Mouse (Mus musculus): ENCODE measurements at regions not wholly inside any gene's neighbourhood (a gene's known extent, or its start where the extent isn't known, plus 50 kb on each side); places are given as distances from the start of the nearest gene placed in this dataset.
"Not testable (repeated sequence)": the region's sequence is repeated elsewhere in the genome, so short reads cannot be mapped to it uniquely, and the experiment has no call there.

- no peak for DNase-seq (ENCODE audit: low read depth, low spot score)
Observed at GRCm38 (mm10) chr3:40368421-40368820, 162.7 kb upstream of the Intu start.

GRCm38 (mm10) chr3:40371411-40371810 is 159.7 kb upstream of the Intu start:
- DNase-seq (ENCODE audit: low read depth, low spot score): no peak

GRCm38 (mm10) chr3:40376220-40376619 is 154.9 kb upstream of the Intu start:
- DNase-seq (ENCODE audit: low read depth, low spot score): not testable (repeated sequence)

GRCm38 (mm10) chr3:40377416-40377815 is 153.7 kb upstream of the Intu start:
- no peak for DNase-seq (ENCODE audit: low read depth, low spot score)

GRCm38 (mm10) chr3:40379063-40379462 is 152.0 kb upstream of the Intu start:
- DNase-seq (ENCODE audit: low read depth, low spot score): no peak

GRCm38 (mm10) chr3:40391631-40392030 is 139.5 kb upstream of the Intu start:
- DNase-seq (ENCODE audit: low read depth, low spot score): peak; percentile 86

- DNase-seq (ENCODE audit: low read depth, low spot score): peak; percentile 54
Observed at GRCm38 (mm10) chr3:40398184-40398583, 132.9 kb upstream of the Intu start.

GRCm38 (mm10) chr3:40403402-40403801 is 127.7 kb upstream of the Intu start:
- no peak for DNase-seq (ENCODE audit: low read depth, low spot score)

GRCm38 (mm10) chr3:40405095-40405948 is 125.8 kb upstream of the Intu start:
- peak; percentile 71 for DNase-seq (ENCODE audit: low read depth, low spot score)

GRCm38 (mm10) chr3:40405949-40406236 is 125.2 kb upstream of the Intu start:
- DNase-seq (ENCODE audit: low read depth, low spot score): no peak

- peak; percentile 74 for DNase-seq (ENCODE audit: low read depth, low spot score)
Observed at GRCm38 (mm10) chr3:40408921-40409488, 122.1 kb upstream of the Intu start.

- DNase-seq (ENCODE audit: low read depth, low spot score): no peak
Observed at GRCm38 (mm10) chr3:40410749-40411310, 120.3 kb upstream of the Intu start.

GRCm38 (mm10) chr3:40425183-40425844 is 105.8 kb upstream of the Intu start:
- not testable (repeated sequence) for DNase-seq (ENCODE audit: low read depth, low spot score)

GRCm38 (mm10) chr3:40426070-40426469 is 105.0 kb upstream of the Intu start:
- DNase-seq (ENCODE audit: low read depth, low spot score): no peak

- DNase-seq (ENCODE audit: low read depth, low spot score): no peak
Observed at GRCm38 (mm10) chr3:40428021-40428420, 103.1 kb upstream of the Intu start.

- no peak for DNase-seq (ENCODE audit: low read depth, low spot score)
Observed at GRCm38 (mm10) chr3:40438251-40438650, 92.8 kb upstream of the Intu start.

- no peak for DNase-seq (ENCODE audit: low read depth, low spot score)
Observed at GRCm38 (mm10) chr3:40441092-40442036, 89.7 kb upstream of the Intu start.

GRCm38 (mm10) chr3:40443788-40444595 is 87.1 kb upstream of the Intu start:
- DNase-seq (ENCODE audit: low read depth, low spot score): peak; percentile 84

- DNase-seq (ENCODE audit: low read depth, low spot score): no peak
Observed at GRCm38 (mm10) chr3:40452958-40453357, 78.1 kb upstream of the Intu start.

- DNase-seq (ENCODE audit: low read depth, low spot score): peak; percentile 41
Observed at GRCm38 (mm10) chr3:40453552-40453951, 77.5 kb upstream of the Intu start.
